Mouse (Mus musculus): ENCODE measurements around the gene Vegfb. TPM values are rescaled to one million over a fixed set of nuclear protein-coding genes. Genes with fewer than 3 reads are reported as not detected.

Gene Vegfb
- polyA plus RNA-seq, 1 experiment from 2014 or later = 43.9 TPM

- H3K27ac ChIP-seq (replicated peaks; ENCODE audit: low read depth, low read length) = peak within 1 kb of the TSS; percentile 88
- no peaks in the 10 kb centered on the region for H3K27me3 ChIP-seq (replicated peaks; ENCODE audit: control insufficient read depth, insufficient read depth, low read length)
- peak within 1 kb of the TSS; percentile 76 for H3K9ac ChIP-seq (ENCODE audit: low read depth, low read length)
- H3K36me3 ChIP-seq (ENCODE audit: control insufficient read depth, insufficient read depth, low read length) = peaks cover 19% of the 10 kb centered on the region
- 2% methylated on average over 16 of the region's 16 CpGs for WGBS
- H3K4me2 ChIP-seq (ENCODE audit: low read depth, low read length) = peak within 1 kb of the TSS; percentile 92
- ATAC-seq (ENCODE audit: low read depth) (peak; percentile 3; the same call in 1 of the 2 replicates), DNase-seq (ENCODE audit: low spot score) (peak; percentile 92)
- peaks cover 24% of the 10 kb centered on the region for H3K4me1 ChIP-seq (ENCODE audit: control insufficient read depth, insufficient read depth, low read length)
- H3K9me3 ChIP-seq (ENCODE audit: control insufficient read depth, low read length) = no peaks in the 10 kb centered on the region
- H3K4me3 ChIP-seq (ENCODE audit: low read depth, low read length) = peak within 1 kb of the TSS; percentile 77
Measured at GRCm38 (mm10) chr19:6975537-6976521, 11.6 kb downstream of the Vegfb start, which contains the start of gene Plcb3. Gene Plcb3 (minus strand): TSS chr19:6976470.

DNA sequence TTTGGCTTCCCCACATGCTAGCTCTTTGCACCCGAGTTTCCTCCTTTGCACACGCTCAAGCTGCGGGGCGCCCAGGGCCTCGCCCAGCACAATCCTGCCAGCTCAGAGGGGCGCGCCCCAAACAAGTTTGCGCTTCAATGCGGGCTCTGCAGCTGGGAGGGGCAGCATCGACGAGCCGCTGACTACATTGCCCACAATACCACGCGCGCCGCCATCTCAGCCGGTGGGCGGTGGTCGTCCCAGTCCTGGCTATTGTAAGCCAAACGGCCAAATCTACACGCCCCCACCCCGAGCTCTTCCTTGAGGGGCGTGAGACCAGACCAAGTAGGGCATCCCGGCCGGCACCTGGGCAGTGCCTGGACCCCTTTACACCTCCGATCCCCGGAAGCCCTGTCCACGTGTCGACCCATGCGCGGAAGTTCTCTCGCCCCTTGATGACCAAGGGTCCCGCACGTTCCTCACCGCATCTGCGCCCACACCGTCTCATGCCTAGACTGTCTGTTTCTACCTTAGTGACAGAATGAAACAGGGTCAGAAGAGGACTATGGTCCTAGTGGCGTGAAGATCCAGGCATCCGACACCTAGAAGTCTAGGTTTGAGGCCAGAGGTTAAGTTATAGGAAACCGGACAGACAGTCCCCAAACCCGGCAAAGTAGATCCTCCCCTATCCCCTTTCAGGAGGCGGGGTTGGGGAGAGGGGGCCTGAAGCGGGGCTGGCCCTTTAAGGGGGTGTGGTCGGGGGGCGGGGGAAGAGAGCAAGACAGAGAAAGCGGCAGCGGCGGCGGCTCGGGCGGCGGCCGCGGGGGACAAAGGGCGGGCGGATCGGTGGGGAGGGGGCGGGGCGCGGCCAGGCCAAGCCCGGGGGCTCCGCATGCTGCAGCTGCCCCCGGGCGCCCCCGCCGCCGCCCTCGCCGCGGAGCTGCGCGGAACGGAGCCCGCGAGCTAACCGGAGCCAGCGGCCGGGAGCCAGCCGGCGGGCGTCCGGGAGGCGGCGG lies 12.9 kb downstream of the Vegfb start, which contains the start of gene Ppp1r14b:
TSS of gene Ppp1r14b (plus strand) at position 758 of the 995 bp plus-strand sequence.
- ATAC-seq (ENCODE audit: low read depth) (peak; percentile 70), DNase-seq (ENCODE audit: low spot score) (peak; percentile 96)
- H3K27me3 ChIP-seq (replicated peaks; ENCODE audit: control insufficient read depth, insufficient read depth, low read length) = no peaks in the 10 kb centered on the region
- H3K9me3 ChIP-seq (ENCODE audit: control insufficient read depth, low read length) = no peaks in the 10 kb centered on the region
- H3K27ac ChIP-seq (replicated peaks; ENCODE audit: low read depth, low read length) = peak within 1 kb of the TSS; percentile 88
- peak within 1 kb of the TSS; percentile 76 for H3K9ac ChIP-seq (ENCODE audit: low read depth, low read length)
- H3K36me3 ChIP-seq (ENCODE audit: control insufficient read depth, insufficient read depth, low read length) = peaks cover 19% of the 10 kb centered on the region
- peaks cover 33% of the 10 kb centered on the region for H3K4me1 ChIP-seq (ENCODE audit: control insufficient read depth, insufficient read depth, low read length)
- peak within 1 kb of the TSS; percentile 92 for H3K4me2 ChIP-seq (ENCODE audit: low read depth, low read length)
- WGBS = 0% methylated on average over 39 of the region's 84 CpGs
- H3K4me3 ChIP-seq (ENCODE audit: low read depth, low read length) = peak within 1 kb of the TSS; percentile 77

DNA sequence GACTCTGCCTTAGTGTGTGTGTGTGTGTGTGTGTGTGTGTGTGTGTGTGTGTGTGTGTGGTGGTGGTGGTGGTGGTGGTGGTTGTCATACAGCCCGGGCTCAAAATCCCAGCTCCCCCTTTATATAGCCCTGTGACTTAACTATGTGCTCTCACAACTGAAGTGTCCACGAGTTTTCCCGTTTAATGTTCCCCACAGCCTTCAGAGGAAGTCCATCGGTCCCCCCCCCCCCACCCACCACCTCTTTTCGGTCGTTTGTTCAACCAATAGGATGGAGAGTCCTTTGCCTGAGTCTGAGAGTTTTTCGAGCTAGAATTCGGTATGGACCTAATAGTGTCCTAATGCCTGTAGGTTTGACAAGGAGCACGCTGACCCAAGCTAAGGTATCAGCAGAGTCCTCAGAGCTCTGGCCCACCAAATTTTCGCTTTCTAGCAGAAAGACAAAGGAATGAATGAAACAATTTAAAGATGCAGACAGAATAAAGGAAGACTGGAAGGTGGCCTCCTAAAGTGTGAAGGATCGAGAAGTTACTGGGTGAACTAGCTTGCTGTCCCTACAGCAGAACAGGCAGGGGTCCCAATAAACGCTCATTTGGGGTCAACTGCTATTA lies 13.8 kb downstream of the Vegfb start:
- peak overlapping the region; percentile 48 for H3K9ac ChIP-seq (ENCODE audit: low read depth, low read length)
- DNase-seq (ENCODE audit: low spot score) (no peak), ATAC-seq (ENCODE audit: low read depth) (no peak)
- peaks cover 28% of the 10 kb centered on the region for H3K4me1 ChIP-seq (ENCODE audit: control insufficient read depth, insufficient read depth, low read length)
- no peaks in the 10 kb centered on the region for H3K27me3 ChIP-seq (replicated peaks; ENCODE audit: control insufficient read depth, insufficient read depth, low read length)
- H3K9me3 ChIP-seq (ENCODE audit: control insufficient read depth, low read length) = no peaks in the 10 kb centered on the region
- peak overlapping the region; percentile 88; the same call in 1 of the 2 replicates for H3K27ac ChIP-seq (replicated peaks; ENCODE audit: low read depth, low read length)
- H3K4me2 ChIP-seq (ENCODE audit: low read depth, low read length) = peak overlapping the region; percentile 92
- H3K36me3 ChIP-seq (ENCODE audit: control insufficient read depth, insufficient read depth, low read length) = peaks cover 16% of the 10 kb centered on the region
- H3K4me3 ChIP-seq (ENCODE audit: low read depth, low read length) = peak overlapping the region; percentile 77
- 25% methylated on average over 11 of the region's 12 CpGs for WGBS

- Histone ChIP-seq H3K9me3 (ENCODE audit: control insufficient read depth, low read length) (no peaks in the 10 kb centered on the region), H3K9ac (ENCODE audit: low read depth, low read length) (no peak overlapping the region), H3K4me2 (ENCODE audit: low read depth, low read length) (no peak overlapping the region), H3K4me3 (ENCODE audit: low read depth, low read length) (no peak overlapping the region), H3K4me1 (ENCODE audit: control insufficient read depth, insufficient read depth, low read length) (peaks cover 30% of the 10 kb centered on the region), H3K36me3 (ENCODE audit: control insufficient read depth, insufficient read depth, low read length) (peaks cover 3% of the 10 kb centered on the region), H3K27ac (replicated peaks; ENCODE audit: low read depth, low read length) (no peak overlapping the region), H3K27me3 (replicated peaks; ENCODE audit: control insufficient read depth, insufficient read depth, low read length) (no peaks in the 10 kb centered on the region)
- ATAC-seq (ENCODE audit: low read depth) (no peak), DNase-seq (ENCODE audit: low spot score) (no peak)
- WGBS = 74% methylated on average over 13 of the region's 13 CpGs
Measured at GRCm38 (mm10) chr19:6972247-6972917, 15.1 kb downstream of the Vegfb start.

DNA sequence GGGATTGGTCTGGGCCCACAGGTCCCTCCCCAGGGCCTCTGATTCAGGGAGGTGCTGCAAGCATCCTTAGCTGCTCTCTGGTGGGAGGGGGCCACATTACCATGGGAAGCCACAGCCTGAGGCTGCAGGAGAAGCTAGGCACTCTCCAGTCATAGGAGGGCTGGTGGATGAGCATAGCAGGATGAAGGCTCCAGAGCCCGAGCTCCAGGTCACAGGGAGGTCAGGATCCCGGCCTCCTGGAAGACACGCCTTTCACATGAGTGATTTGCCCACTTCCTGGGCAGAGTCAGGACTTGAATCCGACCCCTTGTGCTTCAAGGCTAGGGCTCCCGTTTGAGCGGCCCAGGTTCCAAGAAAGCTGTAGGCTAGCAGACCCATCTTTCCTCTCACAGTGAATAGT lies 15.8 kb downstream of the Vegfb start:
- Histone ChIP-seq H3K27ac (replicated peaks; ENCODE audit: low read depth, low read length) (0 out of 2 replicates have a peak overlapping the region, but pooled peaks have one; percentile 1), H3K4me3 (ENCODE audit: low read depth, low read length) (no peak overlapping the region), H3K4me2 (ENCODE audit: low read depth, low read length) (no peak overlapping the region), H3K9me3 (ENCODE audit: control insufficient read depth, low read length) (no peaks in the 10 kb centered on the region), H3K36me3 (ENCODE audit: control insufficient read depth, insufficient read depth, low read length) (no peaks in the 10 kb centered on the region), H3K4me1 (ENCODE audit: control insufficient read depth, insufficient read depth, low read length) (peaks cover 28% of the 10 kb centered on the region), H3K27me3 (replicated peaks; ENCODE audit: control insufficient read depth, insufficient read depth, low read length) (no peaks in the 10 kb centered on the region), H3K9ac (ENCODE audit: low read depth, low read length) (0 out of 2 replicates have a peak overlapping the region, but pooled peaks have one; percentile 14)
- no peak for ATAC-seq (ENCODE audit: low read depth)
- 33% methylated on average over 6 of the region's 6 CpGs for WGBS
- no peak for DNase-seq (ENCODE audit: low spot score)

DNA sequence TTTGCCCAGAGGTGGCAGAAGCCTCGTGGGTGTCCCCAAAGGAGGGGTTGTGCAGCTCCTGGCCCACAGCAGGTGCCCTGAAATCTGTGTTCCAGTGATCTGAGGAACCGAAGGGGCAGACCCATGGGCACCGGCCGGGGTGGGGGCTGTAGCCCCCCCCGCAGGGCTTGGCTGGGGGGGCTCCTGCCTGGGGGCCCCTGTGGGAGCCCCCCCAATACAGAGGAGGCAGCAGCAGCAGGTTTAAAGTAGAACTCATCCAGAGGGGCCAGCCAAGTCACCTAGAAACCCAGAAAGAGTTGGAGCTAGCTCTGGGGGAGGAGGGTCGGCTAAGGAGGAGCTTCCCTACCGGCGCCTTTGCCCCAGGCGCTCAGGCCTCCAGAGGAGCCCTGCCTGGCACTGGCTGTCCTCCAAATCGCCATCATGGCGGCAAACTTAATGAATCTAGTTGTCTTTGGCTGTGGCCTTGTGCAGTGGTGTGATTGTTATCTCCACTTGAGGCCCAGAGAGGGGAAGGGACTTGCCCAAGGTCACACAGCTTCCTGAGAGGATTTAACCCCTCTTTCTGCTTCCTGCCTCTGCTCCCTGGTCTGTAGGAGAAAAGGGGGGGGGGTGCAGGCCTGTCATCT lies 16.9 kb downstream of the Vegfb start:
- DNase-seq (ENCODE audit: low spot score) = no peak
- Histone ChIP-seq H3K27ac (replicated peaks; ENCODE audit: low read depth, low read length) (no peak overlapping the region), H3K4me2 (ENCODE audit: low read depth, low read length) (peak overlapping the region; percentile 55), H3K36me3 (ENCODE audit: control insufficient read depth, insufficient read depth, low read length) (peaks cover 10% of the 10 kb centered on the region), H3K27me3 (replicated peaks; ENCODE audit: control insufficient read depth, insufficient read depth, low read length) (no peaks in the 10 kb centered on the region), H3K9me3 (ENCODE audit: control insufficient read depth, low read length) (no peaks in the 10 kb centered on the region), H3K4me1 (ENCODE audit: control insufficient read depth, insufficient read depth, low read length) (peaks cover 25% of the 10 kb centered on the region), H3K9ac (ENCODE audit: low read depth, low read length) (peak overlapping the region; percentile 73), H3K4me3 (ENCODE audit: low read depth, low read length) (no peak overlapping the region)
- no peak for ATAC-seq (ENCODE audit: low read depth)
- WGBS = 31% methylated on average over 8 of the region's 11 CpGs

- H3K27ac ChIP-seq (replicated peaks; ENCODE audit: low read depth, low read length) = no peak overlapping the region
- ATAC-seq (ENCODE audit: low read depth) (peak; percentile 54), DNase-seq (ENCODE audit: low spot score) (peak; percentile 65)
- under 1% methylated on average over 42 of the region's 55 CpGs for WGBS
- no peaks in the 10 kb centered on the region for H3K27me3 ChIP-seq (replicated peaks; ENCODE audit: control insufficient read depth, insufficient read depth, low read length)
- H3K9me3 ChIP-seq (ENCODE audit: control insufficient read depth, low read length) = no peaks in the 10 kb centered on the region
- peak overlapping the region; percentile 63 for H3K4me3 ChIP-seq (ENCODE audit: low read depth, low read length)
- peaks cover 25% of the 10 kb centered on the region for H3K4me1 ChIP-seq (ENCODE audit: control insufficient read depth, insufficient read depth, low read length)
- H3K4me2 ChIP-seq (ENCODE audit: low read depth, low read length) = peak overlapping the region; percentile 55
- H3K36me3 ChIP-seq (ENCODE audit: control insufficient read depth, insufficient read depth, low read length) = peaks cover 17% of the 10 kb centered on the region
- peak overlapping the region; percentile 73 for H3K9ac ChIP-seq (ENCODE audit: low read depth, low read length)
Measured at GRCm38 (mm10) chr19:6969665-6970381, 17.6 kb downstream of the Vegfb start.
